Mouse (Mus musculus): ENCODE measurements at regions not wholly inside any gene's neighbourhood (a gene's known extent, or its start where the extent isn't known, plus 50 kb on each side); places are given as distances from the start of the nearest gene placed in this dataset.
"Not testable (repeated sequence)": the region's sequence is repeated elsewhere in the genome, so short reads cannot be mapped to it uniquely, and the experiment has no call there.

GRCm38 (mm10) chr17:82674593-82674992 lies 540.5 kb upstream of the Pkdcc start:
- ATAC-seq (ENCODE audit: insufficient read depth, low read depth): no peak

GRCm38 (mm10) chr17:82666557-82666956 lies 548.5 kb upstream of the Pkdcc start:
- not testable (repeated sequence) for H3K36me3 ChIP-seq (replicated peaks; ENCODE audit: control insufficient read depth, insufficient read depth, low read length); H3K4me3 ChIP-seq (ENCODE audit: low read depth, low read length); ATAC-seq (ENCODE audit: insufficient read depth, low read depth); H3K4me1 ChIP-seq (ENCODE audit: control insufficient read depth, insufficient read depth); H3K9ac ChIP-seq (replicated peaks; ENCODE audit: low read depth, low read length); H3K4me2 ChIP-seq (ENCODE audit: low read depth, low read length); H3K27me3 ChIP-seq (ENCODE audit: control insufficient read depth, insufficient read depth, low read length); H3K9me3 ChIP-seq (replicated peaks; ENCODE audit: control insufficient read depth, low read length); DNase-seq (ENCODE audit: low spot score); H3K27ac ChIP-seq (ENCODE audit: low read depth)
- 83% methylated on average over 1 of the region's 1 CpGs for WGBS

More at GRCm38 (mm10) chr17:82674593-82674992, 540.5 kb upstream of the Pkdcc start:
- TF ChIP-seq CTCF (IDR thresholded peaks at IDR 0.05; ENCODE audit: low read depth) (no peak), EP300 (IDR thresholded peaks at IDR 0.05; ENCODE audit: low read depth) (no peak)
- H3K4me1 ChIP-seq (ENCODE audit: control insufficient read depth, insufficient read depth): no peaks in the 10 kb centered on the region
- no peak overlapping the region for H3K4me3 ChIP-seq (ENCODE audit: low read depth, low read length)
- no peaks in the 10 kb centered on the region for H3K27me3 ChIP-seq (ENCODE audit: control insufficient read depth, insufficient read depth, low read length)
- H3K9me3 ChIP-seq (replicated peaks; ENCODE audit: control insufficient read depth, low read length): no peaks in the 10 kb centered on the region
- H3K27ac ChIP-seq (ENCODE audit: low read depth): no peak overlapping the region
- H3K4me2 ChIP-seq (ENCODE audit: low read depth, low read length): no peak overlapping the region
- no peak overlapping the region for H3K9ac ChIP-seq (replicated peaks; ENCODE audit: low read depth, low read length)
- no peak for DNase-seq (ENCODE audit: low spot score)
- H3K36me3 ChIP-seq (replicated peaks; ENCODE audit: control insufficient read depth, insufficient read depth, low read length): no peaks in the 10 kb centered on the region
- WGBS: 52% methylated on average over 2 of the region's 2 CpGs

GRCm38 (mm10) chr17:82664352-82664751 lies 550.7 kb upstream of the Pkdcc start:
- no peaks in the 10 kb centered on the region for H3K9me3 ChIP-seq (replicated peaks; ENCODE audit: control insufficient read depth, low read length)
- no peaks in the 10 kb centered on the region for H3K36me3 ChIP-seq (replicated peaks; ENCODE audit: control insufficient read depth, insufficient read depth, low read length)
- no peaks in the 10 kb centered on the region for H3K27me3 ChIP-seq (ENCODE audit: control insufficient read depth, insufficient read depth, low read length)
- no peak overlapping the region for H3K27ac ChIP-seq (ENCODE audit: low read depth)
- no peak overlapping the region for H3K4me3 ChIP-seq (ENCODE audit: low read depth, low read length)
- ATAC-seq (ENCODE audit: insufficient read depth, low read depth) (no peak), DNase-seq (ENCODE audit: low spot score) (no peak)
- no peak for TF ChIP-seq EP300 (IDR thresholded peaks at IDR 0.05; ENCODE audit: low read depth)
- no peak for TF ChIP-seq CTCF (IDR thresholded peaks at IDR 0.05; ENCODE audit: low read depth)
- H3K9ac ChIP-seq (replicated peaks; ENCODE audit: low read depth, low read length): no peak overlapping the region
- H3K4me1 ChIP-seq (ENCODE audit: control insufficient read depth, insufficient read depth): no peaks in the 10 kb centered on the region
- no peak overlapping the region for H3K4me2 ChIP-seq (ENCODE audit: low read depth, low read length)
- WGBS: 85% methylated on average over 6 of the region's 6 CpGs

DNA sequence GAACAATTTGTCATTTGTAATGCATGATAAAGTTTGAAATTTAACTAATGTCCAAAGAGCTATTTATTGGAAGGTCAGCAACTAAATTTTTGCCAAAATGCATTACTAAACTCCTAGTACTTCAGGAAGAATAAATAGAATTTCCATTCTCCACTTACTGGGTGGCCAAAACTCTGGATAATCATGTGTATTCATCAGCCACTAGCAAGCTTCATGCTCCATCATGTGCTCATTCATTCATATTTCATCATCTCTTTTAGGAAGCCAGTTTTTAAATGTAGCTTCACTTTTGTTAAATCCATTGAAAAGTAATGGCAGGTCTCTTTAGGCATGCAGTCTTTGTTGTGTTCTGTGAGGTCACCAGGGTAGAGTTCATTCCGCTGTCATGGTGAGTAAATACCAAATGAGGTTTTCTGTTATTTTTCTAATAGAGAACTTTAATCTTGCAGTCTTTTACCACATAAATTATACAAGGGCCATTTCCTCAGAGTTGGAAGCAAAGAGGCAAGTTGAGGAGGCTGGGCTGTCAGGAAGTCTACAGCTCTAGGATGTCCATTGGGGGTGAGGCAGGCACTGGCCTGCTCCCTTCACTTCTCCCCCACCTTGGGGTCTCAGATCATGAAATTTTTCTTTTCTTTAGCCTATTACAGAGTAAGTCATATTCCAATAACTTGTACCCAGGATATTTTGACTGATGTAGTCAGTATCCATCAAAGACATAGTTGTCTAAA lies 578.5 kb upstream of the Pkdcc start:
- DNase-seq (ENCODE audit: low spot score): no peak
- TF ChIP-seq CTCF (IDR thresholded peaks at IDR 0.05; ENCODE audit: low read depth): no peak
- TF ChIP-seq EP300 (IDR thresholded peaks at IDR 0.05; ENCODE audit: low read depth): no peak
- 87% methylated on average over 1 of the region's 1 CpGs for WGBS
- Histone ChIP-seq H3K27ac (ENCODE audit: low read depth) (no peak overlapping the region), H3K9ac (replicated peaks; ENCODE audit: low read depth, low read length) (no peak overlapping the region), H3K4me2 (ENCODE audit: low read depth, low read length) (no peak overlapping the region), H3K4me1 (ENCODE audit: control insufficient read depth, insufficient read depth) (no peaks in the 10 kb centered on the region), H3K27me3 (ENCODE audit: control insufficient read depth, insufficient read depth, low read length) (no peaks in the 10 kb centered on the region), H3K36me3 (replicated peaks; ENCODE audit: control insufficient read depth, insufficient read depth, low read length) (no peaks in the 10 kb centered on the region), H3K4me3 (ENCODE audit: low read depth, low read length) (no peak overlapping the region), H3K9me3 (replicated peaks; ENCODE audit: control insufficient read depth, low read length) (no peaks in the 10 kb centered on the region)
- ATAC-seq (ENCODE audit: insufficient read depth, low read depth): no peak

- Histone ChIP-seq H3K4me1 (ENCODE audit: control insufficient read depth, insufficient read depth) (no peaks in the 10 kb centered on the region), H3K4me3 (ENCODE audit: low read depth, low read length) (no peak overlapping the region), H3K27ac (ENCODE audit: low read depth) (no peak overlapping the region), H3K27me3 (ENCODE audit: control insufficient read depth, insufficient read depth, low read length) (no peaks in the 10 kb centered on the region), H3K9me3 (replicated peaks; ENCODE audit: control insufficient read depth, low read length) (no peaks in the 10 kb centered on the region), H3K36me3 (replicated peaks; ENCODE audit: control insufficient read depth, insufficient read depth, low read length) (no peaks in the 10 kb centered on the region), H3K9ac (replicated peaks; ENCODE audit: low read depth, low read length) (no peak overlapping the region), H3K4me2 (ENCODE audit: low read depth, low read length) (no peak overlapping the region)
- 56% methylated on average over 4 of the region's 4 CpGs for WGBS
- no peak for ATAC-seq (ENCODE audit: insufficient read depth, low read depth)
- DNase-seq (ENCODE audit: low spot score): no peak
- no peak for TF ChIP-seq EP300 (IDR thresholded peaks at IDR 0.05; ENCODE audit: low read depth)
Observed at GRCm38 (mm10) chr17:82635849-82636248, 579.2 kb upstream of the Pkdcc start.

- no peaks in the 10 kb centered on the region for H3K27me3 ChIP-seq (ENCODE audit: control insufficient read depth, insufficient read depth, low read length)
- no peaks in the 10 kb centered on the region for H3K9me3 ChIP-seq (replicated peaks; ENCODE audit: control insufficient read depth, low read length)
- H3K4me3 ChIP-seq (ENCODE audit: low read depth, low read length): no peak overlapping the region
- no peak overlapping the region for H3K9ac ChIP-seq (replicated peaks; ENCODE audit: low read depth, low read length)
- H3K36me3 ChIP-seq (replicated peaks; ENCODE audit: control insufficient read depth, insufficient read depth, low read length): no peaks in the 10 kb centered on the region
- ATAC-seq (ENCODE audit: insufficient read depth, low read depth) (no peak), DNase-seq (ENCODE audit: low spot score) (no peak)
- WGBS: 69% methylated on average over 3 of the region's 3 CpGs
- H3K27ac ChIP-seq (ENCODE audit: low read depth): no peak overlapping the region
- H3K4me1 ChIP-seq (ENCODE audit: control insufficient read depth, insufficient read depth): no peaks in the 10 kb centered on the region
- TF ChIP-seq EP300 (IDR thresholded peaks at IDR 0.05; ENCODE audit: low read depth) (no peak), CTCF (IDR thresholded peaks at IDR 0.05; ENCODE audit: low read depth) (no peak)
- H3K4me2 ChIP-seq (ENCODE audit: low read depth, low read length): no peak overlapping the region
Observed at GRCm38 (mm10) chr17:82606642-82607175, 608.4 kb upstream of the Pkdcc start.

Data from heart, postnatal 0 days (tissue).